ENCODE assay signal across 21 mouse cellular contexts in genomic region chr16:35888174-35888573, GRCm38 (mm10). TPM values are rescaled to one million over a fixed set of nuclear protein-coding genes. Genes with fewer than 3 reads are reported as not detected.
A peak's percentile ranks its signal among the peaks of the same experiment; 100 is the strongest.
DNase-seq lines count a peak whose midpoint lies in the region; ATAC-seq lines count a peak whose summit lies in the region.
"Had no signal": no experiment of that assay in that cellular context is flagged by ENCODE, and none has a peak within 500 bp of the region (broad histone marks: within the 10 kb centered on the region; RNA-seq: fewer than 3 reads in every experiment).

No protein-coding gene starts in this region.

- no peaks in the 10 kb centered on the region for H3K4me1 ChIP-seq in heart, embryonic 10.5 days
- no peaks in the 10 kb centered on the region for H3K4me1 ChIP-seq in midbrain, embryonic 13.5 days (replicated peaks)
- H3K4me1 ChIP-seq: embryonic facial prominence, embryonic 12.5 days; hindbrain, embryonic 10.5 days; limb, embryonic 10.5 days; liver, embryonic 12.5 days; midbrain, embryonic 10.5 days had no signal

- no peak overlapping the region for H3K4me2 ChIP-seq in midbrain, embryonic 13.5 days (replicated peaks)
- H3K4me2 ChIP-seq: embryonic facial prominence, embryonic 12.5 days; liver, embryonic 12.5 days had no signal

- peak; percentile 84 for DNase-seq in heart, adult 11 months
- DNase-seq in heart, embryonic 10.5 days (ENCODE audit: low spot score), result no peak
- DNase-seq in A20 (ENCODE audit: low read depth, low spot score), result peak; percentile 90
- peak; percentile 82 for DNase-seq in R1 (ENCODE audit: low read depth, low spot score)
- DNase-seq in kidney, adult 9 months, result no peak
- DNase-seq: cerebellum, adult 9-11 months; gastrocnemius, postnatal 25 days; kidney, adult 11 months; kidney, postnatal 14 days; lung, postnatal 10 days; thymus, postnatal 25 days had no signal

- no peak overlapping the region for H3K4me3 ChIP-seq in heart, embryonic 10.5 days
- H3K4me3 ChIP-seq in midbrain, embryonic 13.5 days (replicated peaks), result no peak overlapping the region
- H3K4me3 ChIP-seq: embryonic facial prominence, embryonic 12.5 days; erythroblast, embryonic 14.5 days; hindbrain, embryonic 10.5 days; left cerebral cortex, adult 2 months; limb, embryonic 10.5 days; liver, embryonic 12.5 days; midbrain, embryonic 10.5 days had no signal

- H3K27me3 ChIP-seq in heart, embryonic 10.5 days (ENCODE audit: insufficient read depth, poor library complexity, severe bottlenecking), result no peaks in the 10 kb centered on the region
- no peaks in the 10 kb centered on the region for H3K27me3 ChIP-seq in midbrain, embryonic 13.5 days
- H3K27me3 ChIP-seq: embryonic facial prominence, embryonic 12.5 days had no signal

- ATAC-seq in megakaryocyte progenitor cell, adult 5-6 weeks (replicated peaks; ENCODE audit: poor library complexity), result peak; percentile 97
- ATAC-seq in midbrain, embryonic 13.5 days, result no peak
- ATAC-seq: forebrain, embryonic 14.5 days; liver, embryonic 12.5 days had no signal

- no peaks in the 10 kb centered on the region for H3K9me3 ChIP-seq in heart, embryonic 10.5 days
- no peaks in the 10 kb centered on the region for H3K9me3 ChIP-seq in midbrain, embryonic 13.5 days
- H3K9me3 ChIP-seq: embryonic facial prominence, embryonic 12.5 days; hindbrain, embryonic 10.5 days; limb, embryonic 10.5 days; liver, embryonic 12.5 days; midbrain, embryonic 10.5 days had no signal

- no peak overlapping the region for H3K27ac ChIP-seq in heart, embryonic 10.5 days
- no peak overlapping the region for H3K27ac ChIP-seq in midbrain, embryonic 13.5 days
- H3K27ac ChIP-seq: embryonic facial prominence, embryonic 12.5 days; hindbrain, embryonic 10.5 days; left cerebral cortex, adult 2 months; limb, embryonic 10.5 days; liver, embryonic 12.5 days; midbrain, embryonic 10.5 days had no signal

- H3K36me3 ChIP-seq in heart, embryonic 10.5 days, result no peaks in the 10 kb centered on the region
- H3K36me3 ChIP-seq in midbrain, embryonic 13.5 days, result no peaks in the 10 kb centered on the region
- H3K36me3 ChIP-seq: embryonic facial prominence, embryonic 12.5 days; hindbrain, embryonic 10.5 days; limb, embryonic 10.5 days; liver, embryonic 12.5 days; midbrain, embryonic 10.5 days had no signal

- H3K9ac ChIP-seq in midbrain, embryonic 13.5 days (replicated peaks), result no peak overlapping the region
- H3K9ac ChIP-seq: embryonic facial prominence, embryonic 12.5 days; liver, embryonic 12.5 days had no signal

- WGBS in heart, embryonic 10.5 days, result 81% methylated on average over 7 of the region's 7 CpGs
- 84% methylated on average over 7 of the region's 7 CpGs for WGBS in midbrain, embryonic 13.5 days

RNA-seq across cellular contexts. Expression of gene Parp14, which starts 16.8 kb away (rescaled TPM):
- polyA plus RNA-seq in heart, embryonic 10.5 days (2016; fragmentation: Nextera tagmentation; extraction: Ambion mirVana), result 0.15 and 0.22 TPM in 2 replicates
- total RNA-seq in megakaryocyte progenitor cell, adult 5-6 weeks (2015), result 8.2 and 10.5 TPM in 2 replicates
- 9.4 and 14.5 TPM in 2 replicates for total RNA-seq in megakaryocyte progenitor cell, adult 5-6 weeks (2017)
- polyA plus RNA-seq in midbrain, embryonic 13.5 days (2015; fragmentation: Nextera tagmentation; extraction: Ambion mirVana), result 0.24 and 0.35 TPM in 2 replicates

RNA-seq across cellular contexts. Expression of gene Parp9, which starts 50.1 kb away (rescaled TPM):
- polyA plus RNA-seq in heart, embryonic 10.5 days (2016; fragmentation: Nextera tagmentation; extraction: Ambion mirVana), result 1.9 and 4.2 TPM in 2 replicates
- total RNA-seq in megakaryocyte progenitor cell, adult 5-6 weeks (2015), result 15.7 and 18.2 TPM in 2 replicates
- 21.7 and 27.3 TPM in 2 replicates for total RNA-seq in megakaryocyte progenitor cell, adult 5-6 weeks (2017)
- polyA plus RNA-seq in midbrain, embryonic 13.5 days (2015; fragmentation: Nextera tagmentation; extraction: Ambion mirVana), result 1.5 and 1.8 TPM in 2 replicates

RNA-seq across cellular contexts. Expression of gene Dtx3l, which starts 50.8 kb away (rescaled TPM):
- polyA plus RNA-seq in heart, embryonic 10.5 days (2016; fragmentation: Nextera tagmentation; extraction: Ambion mirVana), result 2.0 and 2.9 TPM in 2 replicates
- total RNA-seq in megakaryocyte progenitor cell, adult 5-6 weeks (2015), result 21.8 and 27.1 TPM in 2 replicates
- 38.2 and 40.0 TPM in 2 replicates for total RNA-seq in megakaryocyte progenitor cell, adult 5-6 weeks (2017)
- 1.3 and 1.4 TPM in 2 replicates for polyA plus RNA-seq in midbrain, embryonic 13.5 days (2015; fragmentation: Nextera tagmentation; extraction: Ambion mirVana)

Comparison
In these comparisons a context has a peak if more than half of its experiments do, and no peak if none do; other contexts are left out.
1. DNase-seq: peak in heart, adult 11 months (single experiment), A20 (single experiment) and R1 (single experiment); none in heart, embryonic 10.5 days (single experiment) and kidney, adult 9 months (single experiment).